Mouse (Mus musculus) embryonic fibroblast, embryonic 13.5 days (primary cell): ENCODE results near the gene Zbtb38.

ENCODE experiments used
- CTCF ChIP-seq: IDR thresholded peaks from 2 replicates; pipeline ENCODE4 v1.5.1; 2011; ENCODE audit warnings: mild to moderate bottlenecking, control low read depth, low read length, moderate library complexity, borderline replicate concordance; ENCODE audit not compliant: insufficient read depth
- POLR2A ChIP-seq: IDR thresholded peaks from 2 replicates; pipeline ENCODE4 v1.6.1; 2011; ENCODE audit warnings: low read depth, mild to moderate bottlenecking, control low read depth, low read length, moderate library complexity

DNA sequence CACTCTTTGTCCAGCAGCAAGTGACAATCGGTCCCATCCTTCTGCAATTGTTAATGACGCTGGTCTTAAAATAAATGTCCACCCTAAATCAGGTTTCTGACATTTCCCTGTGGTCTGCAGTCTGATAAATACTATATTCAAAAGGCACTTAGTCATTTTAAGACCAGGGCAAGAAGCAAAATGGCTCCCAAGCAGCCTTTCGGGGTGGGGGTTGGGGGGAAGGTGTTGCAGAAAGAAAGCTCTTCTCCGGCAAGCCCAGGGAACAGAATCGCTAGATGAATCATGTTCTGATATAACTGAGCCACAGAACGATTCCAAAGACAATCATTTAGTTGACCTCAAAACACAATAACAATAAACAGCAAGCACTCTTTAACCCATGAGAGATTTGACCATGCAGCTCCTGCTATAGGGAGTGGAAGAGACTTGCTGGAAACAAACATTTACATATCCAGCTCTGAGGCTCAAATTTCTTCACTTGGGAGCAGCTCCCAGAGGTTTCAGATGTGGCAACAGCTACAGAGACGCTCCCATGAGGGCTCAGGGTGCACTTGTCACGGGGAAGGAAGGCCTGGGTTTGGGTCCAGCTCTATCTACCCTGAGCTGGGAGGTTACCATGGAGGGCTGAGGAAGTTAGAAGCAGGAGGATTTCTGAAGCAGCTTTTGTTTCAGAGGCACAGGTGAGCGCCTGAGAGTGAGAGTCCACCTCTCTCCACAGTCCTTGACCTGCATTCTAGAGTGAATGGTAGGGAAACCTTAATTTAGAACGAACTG is 22.9 kb downstream of the Zbtb38 start:
- TF ChIP-seq CTCF (no peak), POLR2A (no peak)
